Mouse (Mus musculus): Measurements from ENCODE around the gene Sacs. TPM values are rescaled to one million over a fixed set of nuclear protein-coding genes. Genes with fewer than 3 reads are reported as not detected.
"Not testable (repeated sequence)": the region's sequence is repeated elsewhere in the genome, so short reads cannot be mapped to it uniquely, and the experiment has no call there.

The Sacs gene
- polyA plus RNA-seq, 1 experiment from 2014 or later, result 8.0 TPM

DNA sequence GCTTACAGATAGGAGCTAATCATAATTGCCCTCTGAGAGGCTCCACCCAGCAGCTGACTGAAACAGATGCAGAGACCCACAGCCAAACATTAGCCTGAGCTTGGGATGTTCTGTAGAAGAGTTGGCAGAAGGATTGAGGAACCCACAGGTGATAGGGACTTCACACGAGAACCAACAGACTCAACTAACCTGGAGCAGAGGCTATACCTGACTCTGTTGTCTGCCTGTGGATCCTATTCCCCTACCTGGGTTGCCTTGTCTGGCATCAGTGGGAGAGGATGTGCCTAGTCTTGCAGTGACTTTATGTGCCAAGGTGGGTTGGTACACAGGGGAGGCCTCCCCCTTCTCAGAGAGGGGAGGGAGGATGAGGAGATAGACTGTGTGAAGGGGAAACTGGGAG is 5.7 kb upstream of the Sacs start:
- WGBS, result 94% methylated on average over 1 of the region's 1 CpGs
- no peak for ATAC-seq (ENCODE audit: low FRiP score)

DNA sequence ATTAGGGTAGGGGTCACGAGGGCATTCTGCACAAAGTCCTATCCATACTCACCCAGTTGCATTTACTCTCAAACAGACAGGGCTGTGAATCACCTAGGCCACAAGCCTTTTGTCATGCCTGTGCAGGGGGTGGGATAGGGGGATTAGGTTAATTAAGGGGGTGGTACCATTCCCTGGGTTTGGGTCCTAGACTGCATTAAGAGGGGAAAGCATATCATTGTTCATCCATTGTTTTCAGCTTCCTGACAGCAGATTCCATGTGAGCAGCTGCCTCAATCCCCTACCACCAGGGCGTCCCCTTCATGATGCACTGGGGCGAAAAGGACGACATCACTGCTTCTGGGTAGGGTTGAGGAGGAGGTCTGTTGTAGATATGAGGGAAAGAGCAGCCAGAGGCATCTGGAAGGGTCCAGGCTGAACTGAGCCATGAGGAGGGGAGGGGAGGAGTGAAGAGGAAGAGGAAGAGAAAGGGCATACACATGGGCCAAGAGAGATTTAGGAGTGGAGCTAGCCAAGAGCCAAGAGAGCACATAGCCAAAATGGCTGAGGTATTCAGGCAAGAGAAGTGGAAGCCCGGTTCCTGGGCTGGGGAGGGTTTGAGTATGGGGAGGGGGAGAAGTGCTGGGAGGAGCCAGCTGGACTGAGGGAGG is 3.8 kb upstream of the Sacs start:
- 40% methylated on average over 5 of the region's 5 CpGs for WGBS
- H3K4me1 ChIP-seq, result peaks cover 12% of the 10 kb centered on the region
- no peak overlapping the region for H3K4me2 ChIP-seq
- ATAC-seq (ENCODE audit: low FRiP score), result no peak
- no peak overlapping the region for H3K9ac ChIP-seq (replicated peaks)
- H3K27ac ChIP-seq (replicated peaks), result no peak overlapping the region
- H3K36me3 ChIP-seq, result no peaks in the 10 kb centered on the region
- no peaks in the 10 kb centered on the region for H3K27me3 ChIP-seq (replicated peaks)
- no peak overlapping the region for H3K4me3 ChIP-seq (replicated peaks)
- H3K9me3 ChIP-seq (replicated peaks), result no peaks in the 10 kb centered on the region

More for the DNA sequence above, 5.7 kb upstream of the Sacs start:
- Histone ChIP-seq H3K4me1 (peaks cover 2% of the 10 kb centered on the region; the same call in 1 of the 2 replicates), H3K9me3 (replicated peaks) (no peaks in the 10 kb centered on the region), H3K27me3 (replicated peaks) (no peaks in the 10 kb centered on the region), H3K27ac (replicated peaks) (no peak overlapping the region), H3K4me2 (no peak overlapping the region), H3K36me3 (no peaks in the 10 kb centered on the region), H3K9ac (replicated peaks) (no peak overlapping the region), H3K4me3 (replicated peaks) (no peak overlapping the region)

DNA sequence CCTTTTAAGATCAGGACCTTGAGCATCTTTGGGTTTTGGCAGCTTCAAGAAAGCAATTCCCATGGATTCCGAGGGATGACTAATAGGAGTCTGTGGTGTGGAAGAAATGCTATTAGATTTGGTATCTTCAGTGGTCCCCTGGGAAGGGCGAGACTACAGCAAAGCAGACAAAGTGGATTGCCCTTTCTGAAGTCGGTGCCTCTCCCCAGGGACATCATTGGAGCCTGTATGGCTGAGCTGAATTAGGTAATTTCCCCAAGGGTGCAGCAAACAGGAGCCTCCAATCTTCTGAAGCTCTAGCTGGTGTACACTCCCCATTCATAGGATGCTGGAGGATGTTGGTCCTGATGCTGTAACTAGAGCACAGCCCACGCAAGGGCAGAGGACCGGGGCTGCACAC is 847 bp upstream of the Sacs start:
- Histone ChIP-seq H3K27ac (replicated peaks) (peak overlapping the region; percentile 82; the same call in 1 of the 2 replicates), H3K4me1 (peaks cover 16% of the 10 kb centered on the region), H3K9me3 (replicated peaks) (no peaks in the 10 kb centered on the region), H3K27me3 (replicated peaks) (no peaks in the 10 kb centered on the region), H3K9ac (replicated peaks) (no peak overlapping the region), H3K36me3 (no peaks in the 10 kb centered on the region), H3K4me2 (peak overlapping the region; percentile 64; the same call in 1 of the 2 replicates), H3K4me3 (replicated peaks) (no peak overlapping the region)
- ATAC-seq (ENCODE audit: low FRiP score), result peak; percentile 33; the same call in 1 of the 2 replicates
- 35% methylated on average over 5 of the region's 5 CpGs for WGBS

DNA sequence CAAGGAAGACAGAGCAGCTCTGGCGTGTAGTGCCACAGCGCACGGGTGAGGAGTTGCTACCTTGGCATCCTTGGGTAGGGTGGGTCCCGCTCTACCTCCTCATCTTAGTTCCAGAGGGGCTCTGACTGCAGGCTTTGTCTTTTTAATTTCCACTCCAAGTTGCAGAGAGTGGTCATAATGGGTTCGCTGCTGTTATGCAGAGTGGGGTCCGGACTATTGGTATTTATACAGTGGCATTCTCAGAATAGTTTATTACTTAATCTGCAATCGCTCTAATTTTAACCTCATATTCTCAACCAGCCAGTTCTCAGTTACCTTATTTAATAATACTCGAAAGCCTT is 440 bp downstream of the Sacs start:
- Histone ChIP-seq H3K4me1 (peaks cover 24% of the 10 kb centered on the region), H3K27me3 (replicated peaks) (no peaks in the 10 kb centered on the region), H3K27ac (replicated peaks) (peak overlapping the region; percentile 82), H3K9ac (replicated peaks) (peak overlapping the region; percentile 66), H3K36me3 (no peaks in the 10 kb centered on the region), H3K4me2 (peak overlapping the region; percentile 64), H3K9me3 (replicated peaks) (no peaks in the 10 kb centered on the region), H3K4me3 (replicated peaks) (peak overlapping the region; percentile 60)
- no peak; the same call in 1 of the 2 replicates for ATAC-seq (ENCODE audit: low FRiP score)
- 10% methylated on average over 8 of the region's 8 CpGs for WGBS

DNA sequence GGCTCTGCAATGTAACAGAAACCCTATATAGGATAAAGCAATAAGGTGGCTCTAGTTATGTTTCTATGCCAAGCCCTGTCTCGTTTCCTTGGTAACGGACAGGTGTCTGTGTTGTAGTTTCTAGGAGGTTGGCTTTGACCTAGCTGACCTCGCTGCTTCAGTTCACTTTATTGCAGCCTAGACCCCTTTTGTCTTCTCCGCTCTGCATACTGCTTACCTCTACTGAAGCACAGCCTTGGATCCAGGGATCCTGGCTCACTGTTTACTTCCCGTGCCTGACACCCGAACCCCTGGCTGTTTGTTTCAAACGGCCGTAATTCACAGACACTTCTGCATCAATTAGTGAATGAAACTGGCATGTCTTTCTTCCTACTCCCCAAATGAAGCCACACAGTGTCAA is 5.1 kb downstream of the Sacs start:
- ATAC-seq (ENCODE audit: low FRiP score), result no peak
- 36% methylated on average over 8 of the region's 8 CpGs for WGBS
- Histone ChIP-seq H3K4me3 (replicated peaks) (no peak overlapping the region), H3K9me3 (replicated peaks) (no peaks in the 10 kb centered on the region), H3K27me3 (replicated peaks) (no peaks in the 10 kb centered on the region), H3K9ac (replicated peaks) (no peak overlapping the region), H3K4me1 (peaks cover 19% of the 10 kb centered on the region), H3K27ac (replicated peaks) (no peak overlapping the region), H3K4me2 (peak overlapping the region; percentile 29), H3K36me3 (no peaks in the 10 kb centered on the region)

DNA sequence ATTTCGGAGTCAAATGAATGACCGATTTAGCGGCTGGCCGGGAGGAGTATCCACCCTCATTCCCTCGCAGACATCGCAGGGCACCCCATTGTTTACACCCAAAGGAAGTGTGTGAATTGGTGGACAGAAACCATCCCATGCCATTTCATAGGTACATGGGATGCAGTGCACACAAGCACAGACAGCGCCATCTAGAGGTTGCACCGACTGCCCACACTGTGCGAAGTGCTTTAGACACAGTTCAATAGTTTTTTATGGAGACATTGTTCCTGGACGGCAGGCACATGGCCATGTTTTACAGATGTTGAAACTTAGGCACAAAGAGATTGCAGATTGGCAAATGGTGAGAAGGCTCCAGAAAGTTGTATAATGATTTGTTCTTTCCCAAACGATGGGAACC is 5.6 kb downstream of the Sacs start:
- no peak overlapping the region for H3K27ac ChIP-seq (replicated peaks)
- H3K4me2 ChIP-seq, result peak overlapping the region; percentile 29
- WGBS, result 32% methylated on average over 11 of the region's 11 CpGs
- no peaks in the 10 kb centered on the region for H3K27me3 ChIP-seq (replicated peaks)
- peak; percentile 50; the same call in 1 of the 2 replicates for ATAC-seq (ENCODE audit: low FRiP score)
- H3K4me3 ChIP-seq (replicated peaks), result no peak overlapping the region
- H3K9me3 ChIP-seq (replicated peaks), result no peaks in the 10 kb centered on the region
- no peak overlapping the region for H3K9ac ChIP-seq (replicated peaks)
- peaks cover 19% of the 10 kb centered on the region for H3K4me1 ChIP-seq
- no peaks in the 10 kb centered on the region for H3K36me3 ChIP-seq

DNA sequence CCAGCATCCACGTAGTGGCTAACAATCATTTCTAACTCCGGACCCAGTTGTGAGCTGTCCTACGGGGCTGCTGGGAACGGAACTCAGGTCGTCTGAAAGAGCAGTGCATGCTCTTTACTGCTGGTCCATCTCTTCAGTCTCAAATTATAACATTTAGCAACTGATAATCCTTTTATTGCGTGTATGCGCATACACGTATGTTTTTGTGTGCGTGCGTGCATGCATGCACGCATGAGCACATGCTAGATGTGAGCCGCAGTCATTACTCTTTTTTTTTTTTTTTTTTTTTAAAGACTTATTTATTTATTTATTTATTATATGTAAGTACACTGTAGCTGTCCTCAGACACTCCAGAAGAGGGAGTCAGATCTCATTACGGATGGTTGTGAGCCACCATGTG is 12.2 kb downstream of the Sacs start:
- not testable (repeated sequence) for H3K36me3 ChIP-seq; H3K9me3 ChIP-seq (replicated peaks); H3K9ac ChIP-seq (replicated peaks); H3K4me2 ChIP-seq; H3K27me3 ChIP-seq (replicated peaks); ATAC-seq (ENCODE audit: low FRiP score); H3K4me3 ChIP-seq (replicated peaks); H3K27ac ChIP-seq (replicated peaks); H3K4me1 ChIP-seq
- 94% methylated on average over 12 of the region's 13 CpGs for WGBS

DNA sequence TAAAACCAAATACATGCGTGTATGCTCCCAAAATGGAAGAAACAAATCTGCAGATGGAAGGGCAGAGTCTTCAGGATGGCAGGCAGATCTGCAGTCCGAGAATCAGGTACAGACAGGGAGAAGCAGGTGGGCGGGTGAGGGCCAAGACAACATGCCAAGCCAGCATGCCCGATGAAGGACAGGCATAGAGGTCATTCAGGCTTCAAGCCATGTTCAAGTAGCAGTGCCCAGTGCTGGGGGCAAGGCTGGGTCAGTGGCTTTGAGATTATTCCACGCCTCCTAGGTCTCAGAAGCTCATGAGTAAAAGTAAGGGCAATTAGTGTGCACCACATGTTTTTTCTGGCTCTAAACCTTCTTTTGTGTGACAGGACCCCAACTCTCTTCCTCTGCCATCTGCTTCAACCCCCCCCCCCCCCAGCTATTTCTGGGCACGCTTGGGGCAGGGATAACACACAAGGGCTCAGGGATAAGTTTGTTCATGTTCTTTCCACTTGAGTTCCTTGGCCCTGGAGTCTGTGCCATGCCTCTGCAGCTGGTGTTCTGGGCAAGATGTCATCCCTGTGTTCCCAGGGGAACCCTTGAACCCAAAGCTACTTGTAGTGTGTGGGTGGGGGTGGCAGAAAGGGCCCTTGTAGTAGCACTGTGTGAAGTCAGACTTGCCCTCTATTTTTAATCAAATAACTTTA is 16.8 kb downstream of the Sacs start:
- H3K9ac ChIP-seq (replicated peaks), result no peak overlapping the region
- 80% methylated on average over 6 of the region's 6 CpGs for WGBS
- no peak for ATAC-seq (ENCODE audit: low FRiP score)
- no peaks in the 10 kb centered on the region for H3K9me3 ChIP-seq (replicated peaks)
- H3K4me3 ChIP-seq (replicated peaks), result no peak overlapping the region
- no peak overlapping the region for H3K4me2 ChIP-seq
- no peaks in the 10 kb centered on the region for H3K27me3 ChIP-seq (replicated peaks)
- no peaks in the 10 kb centered on the region for H3K36me3 ChIP-seq
- no peak overlapping the region for H3K27ac ChIP-seq (replicated peaks)
- no peaks in the 10 kb centered on the region for H3K4me1 ChIP-seq

DNA sequence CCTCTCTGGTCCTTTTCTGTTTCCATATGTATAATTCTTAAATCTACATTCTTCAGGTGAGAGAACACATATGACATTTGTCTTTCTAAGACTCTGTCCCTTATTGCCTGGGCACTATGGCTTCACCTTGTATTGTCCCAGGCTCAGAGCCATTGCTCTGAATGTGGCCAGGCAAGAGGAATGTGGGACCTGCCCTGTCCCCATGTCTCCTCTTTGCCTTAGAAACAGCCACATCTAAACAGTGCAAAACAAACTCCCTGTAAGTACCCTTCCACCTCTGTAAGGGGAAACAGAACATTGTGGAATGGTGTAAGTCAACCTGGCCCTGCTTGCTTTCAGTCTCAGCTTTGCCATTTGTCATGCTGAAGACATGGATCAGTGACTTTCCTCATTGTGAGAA is 17.4 kb downstream of the Sacs start:
- H3K9me3 ChIP-seq (replicated peaks), result no peaks in the 10 kb centered on the region
- H3K27me3 ChIP-seq (replicated peaks), result no peaks in the 10 kb centered on the region
- H3K4me1 ChIP-seq, result no peaks in the 10 kb centered on the region
- no peak overlapping the region for H3K9ac ChIP-seq (replicated peaks)
- no peak overlapping the region for H3K4me3 ChIP-seq (replicated peaks)
- no peak for ATAC-seq (ENCODE audit: low FRiP score)
- no peaks in the 10 kb centered on the region for H3K36me3 ChIP-seq
- no peak overlapping the region for H3K4me2 ChIP-seq
- no peak overlapping the region for H3K27ac ChIP-seq (replicated peaks)

DNA sequence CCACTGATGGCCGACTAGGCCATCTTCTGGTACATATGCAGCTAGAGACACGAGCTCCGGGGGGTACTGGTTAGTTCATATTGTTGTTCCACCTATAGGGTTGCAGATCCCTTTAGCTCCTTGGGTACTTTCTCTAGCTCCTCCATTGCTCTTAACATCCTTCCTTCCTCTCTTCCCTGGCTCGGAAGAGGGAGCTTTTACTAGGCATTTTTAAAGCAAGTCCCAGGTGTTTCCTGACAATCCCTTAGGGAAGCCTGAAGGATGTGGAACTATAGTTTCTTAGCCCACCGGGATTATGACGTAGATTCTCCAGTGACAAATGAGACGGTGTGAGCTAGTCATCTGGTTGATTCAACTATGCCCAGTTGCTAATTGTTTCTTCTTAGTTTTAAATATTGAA is 19.2 kb downstream of the Sacs start:
- not testable (repeated sequence) for H3K36me3 ChIP-seq; H3K4me3 ChIP-seq (replicated peaks); H3K9ac ChIP-seq (replicated peaks); H3K27ac ChIP-seq (replicated peaks); H3K27me3 ChIP-seq (replicated peaks); H3K9me3 ChIP-seq (replicated peaks); ATAC-seq (ENCODE audit: low FRiP score); H3K4me2 ChIP-seq; H3K4me1 ChIP-seq
- 85% methylated on average over 6 of the region's 7 CpGs for WGBS

DNA sequence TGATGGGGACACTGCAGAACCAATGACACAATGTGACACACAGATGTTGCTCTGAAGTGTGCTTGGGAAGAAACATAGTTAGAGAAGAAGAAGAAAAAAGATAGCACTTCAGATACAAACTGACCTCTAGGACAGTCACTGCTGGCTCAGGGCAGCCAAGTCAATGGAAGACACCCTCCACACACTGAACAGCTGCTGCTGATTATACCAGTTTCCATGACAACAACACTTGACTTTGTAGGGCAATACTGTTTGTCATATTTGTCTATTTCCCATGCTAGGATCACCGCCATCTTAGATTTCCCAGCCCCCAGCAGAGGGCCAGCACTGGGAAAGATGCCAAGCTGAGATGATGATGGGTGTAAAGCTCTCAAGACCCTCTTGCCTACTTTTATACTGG is 22.7 kb downstream of the Sacs start:
- Histone ChIP-seq H3K9me3 (replicated peaks) (no peaks in the 10 kb centered on the region), H3K27me3 (replicated peaks) (no peaks in the 10 kb centered on the region), H3K4me1 (peaks cover 7% of the 10 kb centered on the region; the same call in 1 of the 2 replicates), H3K4me3 (replicated peaks) (no peak overlapping the region), H3K36me3 (no peaks in the 10 kb centered on the region), H3K27ac (replicated peaks) (no peak overlapping the region; the same call in 1 of the 2 replicates), H3K4me2 (no peak overlapping the region), H3K9ac (replicated peaks) (no peak overlapping the region)
- no peak for ATAC-seq (ENCODE audit: low FRiP score)
- WGBS, result 58% methylated on average over 1 of the region's 1 CpGs

Measured in neural tube, embryonic 15.5 days (tissue).